Mouse (Mus musculus) limb, embryonic 11.5 days (tissue): ENCODE data around the gene Eif1ad. TPM values are rescaled to one million over a fixed set of nuclear protein-coding genes. Genes with fewer than 3 reads are reported as not detected.
A peak's percentile ranks its signal among the peaks of the same experiment; 100 is the strongest.
"Not testable (repeated sequence)": the region's sequence is repeated elsewhere in the genome, so short reads cannot be mapped to it uniquely, and the experiment has no call there.

Experiments used
- ATAC-seq: fragments of 200-750 bp; cut with Nextera tagmentation; 2 replicates; pipeline ENCODE4 v1.8.0; 2017; ENCODE audit warnings: low read depth; ENCODE audit not compliant: insufficient number of reproducible peaks, low FRiP score, low TSS enrichment
- DNase-seq: peaks from one replicate; pipeline ENCODE4 v3.0.0-alpha.2; 2015; ENCODE audit warnings: low spot score
- H3K27ac ChIP-seq: fragments of 300-500 bp; sonication (generic); replicated peaks from 2 replicates; pipeline ENCODE4 v1.5.1; 2014; ENCODE audit warnings: low read depth, mild to moderate bottlenecking, low read length
- H3K27me3 ChIP-seq: fragments of 300-500 bp; sonication (generic); 2 replicates; pipeline ENCODE4 v1.6.1; 2014; ENCODE audit warnings: mild to moderate bottlenecking, low read length, mixed read lengths; ENCODE audit not compliant: control insufficient read depth, insufficient read depth
- H3K36me3 ChIP-seq: fragments of 300-500 bp; sonication (generic); 2 replicates; pipeline ENCODE4 v1.6.1; 2014; ENCODE audit warnings: mild to moderate bottlenecking, low read length, moderate library complexity, mixed read lengths; ENCODE audit not compliant: control insufficient read depth, insufficient read depth
- H3K4me1 ChIP-seq: fragments of 300-500 bp; sonication (generic); 2 replicates; pipeline ENCODE4 v1.6.1; 2014; ENCODE audit warnings: low read length, mixed read lengths; ENCODE audit not compliant: control insufficient read depth, insufficient read depth
- H3K4me2 ChIP-seq: fragments of 300-500 bp; sonication (generic); 2 replicates; pipeline ENCODE4 v1.6.1; 2014; ENCODE audit warnings: low read depth, mild to moderate bottlenecking, moderate library complexity; ENCODE audit not compliant: severe bottlenecking
- H3K4me3 ChIP-seq: fragments of 300-500 bp; sonication (generic); 2 replicates; pipeline ENCODE4 v1.5.1; 2014; ENCODE audit warnings: low read depth, low read length
- H3K9ac ChIP-seq: fragments of 300-500 bp; sonication (generic); 2 replicates; pipeline ENCODE4 v1.6.1; 2014; ENCODE audit warnings: mild to moderate bottlenecking, low read length
- H3K9me3 ChIP-seq: fragments of 300-500 bp; sonication (generic); 2 replicates; pipeline ENCODE4 v1.6.1; 2016; ENCODE audit warnings: low read length; ENCODE audit not compliant: control insufficient read depth
- WGBS: fragments of 180-500 bp; shearing (Covaris S2); extraction: QIAGEN DNeasy Blood & Tissue Kit; methylation state at CpG from one replicate; pipeline ENCODE4 v1.1.7; 2014; 5-methylcytosine and 5-hydroxymethylcytosine counted together
- polyA plus RNA-seq: library from polyadenylated mRNA; unstranded; fragments of >200 nt; fragmentation: Nextera tagmentation; extraction: Ambion mirVana; gene quantifications from 2 replicates; pipeline ENCODE4 v1.2.1, GENCODE M21; 2014

The Eif1ad gene
- polyA plus RNA-seq, 1 experiment from 2014 or later: 78.9 TPM

GRCm38 (mm10) chr19:5402293-5402692 is 35.8 kb downstream of the Eif1ad start, which contains the start of gene Tsga10ip:
TSS of gene Tsga10ip (minus strand) at chr19:5402526.
- H3K27me3 ChIP-seq: no peaks in the 10 kb centered on the region

GRCm38 (mm10) chr19:5405924-5406323 is 39.4 kb downstream of the Eif1ad start:
- Histone ChIP-seq H3K4me3 (peak overlapping the region; percentile 30), H3K4me1 (0 out of 2 replicates have a peak, but pooled peaks cover 5% of the 10 kb centered on the region), H3K36me3 (no peaks in the 10 kb centered on the region), H3K9me3 (no peaks in the 10 kb centered on the region), H3K9ac (peak overlapping the region; percentile 55), H3K27me3 (no peaks in the 10 kb centered on the region), H3K27ac (peak overlapping the region; percentile 33; the same call in 1 of the 2 replicates), H3K4me2 (peak overlapping the region; percentile 57)
- DNase-seq (no peak), ATAC-seq (no peak)
- WGBS: 27% methylated on average over 7 of the region's 7 CpGs

More at GRCm38 (mm10) chr19:5402293-5402692, 35.8 kb downstream of the Eif1ad start, which contains the start of gene Tsga10ip:
- no peak within 1 kb of the TSS for H3K4me2 ChIP-seq
- H3K4me1 ChIP-seq: 0 out of 2 replicates have a peak, but pooled peaks cover 2% of the 10 kb centered on the region
- ATAC-seq: no peak
- H3K27ac ChIP-seq: no peak within 1 kb of the TSS
- H3K9me3 ChIP-seq: no peaks in the 10 kb centered on the region
- DNase-seq: no peak
- 78% methylated on average over 8 of the region's 8 CpGs for WGBS
- no peaks in the 10 kb centered on the region for H3K36me3 ChIP-seq
- no peak within 1 kb of the TSS for H3K4me3 ChIP-seq
- H3K9ac ChIP-seq: no peak within 1 kb of the TSS

GRCm38 (mm10) chr19:5406531-5407126 is 40.1 kb downstream of the Eif1ad start:
- not testable (repeated sequence) for H3K36me3 ChIP-seq, H3K27me3 ChIP-seq, H3K4me1 ChIP-seq, H3K9me3 ChIP-seq
- 0 out of 2 replicates have a peak, but pooled peaks have one; percentile 33 for ATAC-seq
- H3K4me3 ChIP-seq: peak overlapping the region; percentile 47
- peak; percentile 71 for DNase-seq
- peak overlapping the region; percentile 86 for H3K27ac ChIP-seq
- WGBS: 13% methylated on average over 23 of the region's 25 CpGs
- H3K9ac ChIP-seq: peak overlapping the region; percentile 73
- H3K4me2 ChIP-seq: peak overlapping the region; percentile 73

GRCm38 (mm10) chr19:5407133-5407532 is 40.6 kb downstream of the Eif1ad start:
- no peaks in the 10 kb centered on the region for H3K9me3 ChIP-seq
- ATAC-seq: no peak
- H3K27ac ChIP-seq: peak overlapping the region; percentile 86
- H3K4me1 ChIP-seq: 0 out of 2 replicates have a peak, but pooled peaks cover 5% of the 10 kb centered on the region
- H3K4me2 ChIP-seq: peak overlapping the region; percentile 73
- no peaks in the 10 kb centered on the region for H3K36me3 ChIP-seq
- 17% methylated on average over 7 of the region's 7 CpGs for WGBS
- no peaks in the 10 kb centered on the region for H3K27me3 ChIP-seq
- H3K9ac ChIP-seq: peak overlapping the region; percentile 73
- H3K4me3 ChIP-seq: peak overlapping the region; percentile 47
- peak; percentile 77 for DNase-seq

- WGBS: 94% methylated on average over 13 of the region's 13 CpGs
- Histone ChIP-seq H3K9me3 (no peaks in the 10 kb centered on the region), H3K4me1 (0 out of 2 replicates have a peak, but pooled peaks cover 5% of the 10 kb centered on the region), H3K4me3 (no peak overlapping the region; the same call in 1 of the 2 replicates), H3K27me3 (no peaks in the 10 kb centered on the region), H3K4me2 (peak overlapping the region; percentile 73), H3K27ac (no peak overlapping the region), H3K9ac (no peak overlapping the region), H3K36me3 (no peaks in the 10 kb centered on the region)
- DNase-seq (no peak), ATAC-seq (no peak)
Measured at GRCm38 (mm10) chr19:5408057-5409001, 41.8 kb downstream of the Eif1ad start.

- H3K4me1 ChIP-seq: 0 out of 2 replicates have a peak, but pooled peaks cover 5% of the 10 kb centered on the region
- H3K27ac ChIP-seq: no peak overlapping the region
- no peak overlapping the region for H3K4me3 ChIP-seq
- WGBS: 57% methylated on average over 5 of the region's 5 CpGs
- H3K9me3 ChIP-seq: no peaks in the 10 kb centered on the region
- no peaks in the 10 kb centered on the region for H3K27me3 ChIP-seq
- no peak overlapping the region for H3K4me2 ChIP-seq
- ATAC-seq: no peak
- DNase-seq: no peak
- H3K9ac ChIP-seq: no peak overlapping the region
- no peaks in the 10 kb centered on the region for H3K36me3 ChIP-seq
Measured at GRCm38 (mm10) chr19:5409068-5409467, 42.5 kb downstream of the Eif1ad start.

- no peaks in the 10 kb centered on the region for H3K36me3 ChIP-seq
- no peak overlapping the region for H3K9ac ChIP-seq
- no peak for DNase-seq
- no peak overlapping the region for H3K4me3 ChIP-seq
- 86% methylated on average over 5 of the region's 5 CpGs for WGBS
- ATAC-seq: no peak
- no peak overlapping the region for H3K4me2 ChIP-seq
- 0 out of 2 replicates have a peak, but pooled peaks cover 5% of the 10 kb centered on the region for H3K4me1 ChIP-seq
- no peaks in the 10 kb centered on the region for H3K27me3 ChIP-seq
- H3K27ac ChIP-seq: no peak overlapping the region
- H3K9me3 ChIP-seq: no peaks in the 10 kb centered on the region
Measured at GRCm38 (mm10) chr19:5410641-5411040, 44.1 kb downstream of the Eif1ad start.

GRCm38 (mm10) chr19:5411961-5412360 is 45.4 kb downstream of the Eif1ad start:
- no peak overlapping the region for H3K9ac ChIP-seq
- no peak for DNase-seq
- no peak overlapping the region for H3K4me2 ChIP-seq
- 0 out of 2 replicates have a peak, but pooled peaks cover 3% of the 10 kb centered on the region for H3K4me1 ChIP-seq
- no peak overlapping the region for H3K27ac ChIP-seq
- H3K9me3 ChIP-seq: no peaks in the 10 kb centered on the region
- no peaks in the 10 kb centered on the region for H3K36me3 ChIP-seq
- no peak overlapping the region for H3K4me3 ChIP-seq
- no peaks in the 10 kb centered on the region for H3K27me3 ChIP-seq
- no peak for ATAC-seq
- WGBS: 69% methylated on average over 5 of the region's 5 CpGs
